Mouse (Mus musculus): ENCODE results near the gene Frem2. TPM values are rescaled to one million over a fixed set of nuclear protein-coding genes. Genes with fewer than 3 reads are reported as not detected.

The Frem2 gene
- total RNA-seq, 2 experiments from 2014 or later: 1.2 to 1.5 TPM

GRCm38 (mm10) chr3:53563746-53564145, 93.4 kb downstream of the Frem2 start:
- peak in 1 of 2 experiments; percentile 8 for DNase-seq (ENCODE audit: low spot score in 2 of 2)
- intact Hi-C loops (cut with DNase I): no loop called here

- intact Hi-C loops (cut with DNase I): no loop called here
- no peak for DNase-seq (ENCODE audit: low spot score in 2 of 2)
These were observed 95.3 kb downstream of the Frem2 start for GRCm38 (mm10) chr3:53561813-53562212.

DNA sequence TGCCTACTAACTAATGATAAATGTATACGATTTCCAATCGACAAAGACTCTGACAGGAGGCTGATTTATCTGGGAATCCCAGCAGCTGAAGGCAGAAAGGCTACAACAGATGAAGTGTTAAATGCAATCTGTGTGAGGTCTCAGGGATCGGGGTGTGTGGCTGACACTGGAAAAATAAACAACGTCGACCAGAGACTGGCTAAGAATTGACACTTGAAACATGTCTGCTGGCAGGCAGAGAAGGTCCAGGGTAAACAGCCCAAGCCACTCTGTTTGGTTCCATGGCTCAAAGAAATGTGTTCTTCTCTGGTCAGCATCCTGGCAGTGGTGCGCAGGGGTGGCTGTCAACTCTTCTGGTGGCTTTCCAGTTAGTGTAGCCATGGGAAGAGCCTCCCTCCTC, 98.1 kb downstream of the Frem2 start:
- intact Hi-C loops (cut with DNase I): no loop called here
- no peak for DNase-seq (ENCODE audit: low spot score in 2 of 2)

DNA sequence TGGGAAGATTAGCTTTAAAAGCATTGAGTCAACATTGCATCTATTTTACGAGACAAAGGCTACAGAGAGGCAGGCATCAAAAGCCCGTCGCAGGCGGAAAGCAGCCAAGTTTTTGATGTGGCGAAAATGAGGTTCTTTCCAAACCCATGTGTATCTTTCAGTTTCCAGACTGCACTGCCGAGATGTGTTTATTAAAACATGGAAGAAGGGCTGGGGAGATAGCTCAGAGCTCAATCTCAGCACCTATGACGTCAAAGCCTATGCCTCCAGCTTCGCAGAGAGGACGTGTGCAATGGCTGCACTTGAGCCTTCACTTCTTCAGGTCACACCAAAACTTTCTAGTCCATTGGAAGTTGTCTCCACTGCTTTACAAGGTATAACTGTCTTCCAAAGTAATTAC, 98.9 kb downstream of the Frem2 start:
- no peak for DNase-seq (ENCODE audit: low spot score in 2 of 2)
- intact Hi-C loops (cut with DNase I): no loop called here

- DNase-seq (ENCODE audit: low spot score in 2 of 2): no peak
- intact Hi-C loops (cut with DNase I): no loop called here
These were observed 99.6 kb downstream of the Frem2 start for GRCm38 (mm10) chr3:53557388-53558214.

DNA sequence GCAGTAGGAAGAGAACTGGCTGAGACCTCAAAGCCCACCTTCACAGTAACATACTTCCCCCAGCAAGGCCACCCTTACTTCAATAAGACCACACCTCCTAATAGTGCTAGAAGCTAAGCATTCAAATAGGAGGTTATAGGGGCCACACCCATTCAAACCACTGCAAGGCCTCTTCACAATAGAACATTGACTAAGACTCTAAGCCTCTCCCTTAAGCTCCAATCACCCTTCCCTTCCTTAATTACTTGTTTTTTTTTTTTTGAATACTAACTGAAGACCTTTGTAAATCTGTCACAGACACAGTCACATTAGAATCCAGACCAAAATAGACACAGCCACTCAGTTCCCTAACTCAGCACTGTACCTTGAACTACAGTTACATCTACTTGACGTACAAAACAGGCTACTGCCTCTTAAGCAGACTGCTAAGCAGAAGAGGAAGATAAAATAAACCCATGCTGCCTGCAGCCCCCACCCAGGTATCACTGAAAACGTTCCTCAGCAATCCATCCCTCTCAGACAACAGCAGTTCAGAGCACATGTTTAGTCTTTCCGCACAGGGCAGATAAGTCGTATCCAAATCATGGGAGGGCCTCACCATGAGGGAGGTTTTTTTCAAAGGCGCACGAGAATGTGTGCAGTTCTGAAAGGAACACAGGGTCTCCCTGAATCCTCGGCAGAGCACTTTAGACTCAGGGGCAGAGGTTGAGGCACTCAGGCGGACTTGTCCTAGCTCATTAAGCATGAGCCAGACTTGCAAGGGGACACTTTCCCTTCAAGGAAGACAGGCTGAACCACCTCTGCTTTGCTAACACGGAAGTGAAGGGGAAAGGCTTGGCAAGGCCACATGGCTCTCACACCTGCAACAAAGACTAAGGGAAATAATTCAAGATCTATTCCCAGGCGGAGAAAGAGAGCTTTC, 101.9 kb downstream of the Frem2 start:
- DNase-seq (ENCODE audit: low spot score in 2 of 2): no peak
- intact Hi-C loops (cut with DNase I): no loop called here

- DNase-seq (ENCODE audit: low spot score in 2 of 2): no peak
- intact Hi-C loops (cut with DNase I): no loop called here
These were observed 104.5 kb downstream of the Frem2 start for GRCm38 (mm10) chr3:53552691-53553090.

GRCm38 (mm10) chr3:53532091-53532490, 125.1 kb downstream of the Frem2 start:
- intact Hi-C loops (cut with DNase I): no loop called here
- DNase-seq (ENCODE audit: low spot score in 2 of 2): no peak

GRCm38 (mm10) chr3:53530305-53530704, 126.8 kb downstream of the Frem2 start:
- intact Hi-C loops (cut with DNase I): no loop called here
- no peak for DNase-seq (ENCODE audit: low spot score in 2 of 2)

- intact Hi-C loops (cut with DNase I): loop anchor here (2.0 to 10.0 kb wide), 5 partner anchors 63 to 787 kb away; partner anchors contain the start of genes Frem2 and Trpc4
- DNase-seq (ENCODE audit: low spot score in 2 of 2): peak; percentile 75 to 83
These were observed 131.4 kb downstream of the Frem2 start for GRCm38 (mm10) chr3:53525737-53526136.

DNA sequence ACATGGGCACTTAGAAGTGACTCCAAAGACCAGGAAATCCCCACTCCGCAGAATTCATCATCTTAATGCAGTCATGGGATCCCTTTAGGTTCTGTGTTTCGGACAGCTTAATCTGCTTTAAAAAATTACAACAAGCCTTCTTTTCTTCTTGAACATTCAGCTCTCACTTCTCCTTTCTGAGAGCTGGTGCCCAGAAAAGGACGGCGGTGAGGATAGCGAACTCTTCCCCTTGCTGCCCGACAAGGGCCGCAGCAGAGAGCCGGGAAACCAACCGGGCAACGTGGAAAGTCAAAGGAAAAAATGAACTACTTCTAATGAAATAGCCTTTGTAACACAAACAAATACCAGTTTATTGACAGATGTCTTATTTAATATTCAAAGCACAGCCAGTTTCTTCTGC, 134.4 kb downstream of the Frem2 start:
- intact Hi-C loops (cut with DNase I): loop anchor here (10.0 kb wide), 1 partner anchor 632 kb away; the partner anchor contains the start of gene Trpc4
- DNase-seq (ENCODE audit: low spot score in 2 of 2): no peak

DNA sequence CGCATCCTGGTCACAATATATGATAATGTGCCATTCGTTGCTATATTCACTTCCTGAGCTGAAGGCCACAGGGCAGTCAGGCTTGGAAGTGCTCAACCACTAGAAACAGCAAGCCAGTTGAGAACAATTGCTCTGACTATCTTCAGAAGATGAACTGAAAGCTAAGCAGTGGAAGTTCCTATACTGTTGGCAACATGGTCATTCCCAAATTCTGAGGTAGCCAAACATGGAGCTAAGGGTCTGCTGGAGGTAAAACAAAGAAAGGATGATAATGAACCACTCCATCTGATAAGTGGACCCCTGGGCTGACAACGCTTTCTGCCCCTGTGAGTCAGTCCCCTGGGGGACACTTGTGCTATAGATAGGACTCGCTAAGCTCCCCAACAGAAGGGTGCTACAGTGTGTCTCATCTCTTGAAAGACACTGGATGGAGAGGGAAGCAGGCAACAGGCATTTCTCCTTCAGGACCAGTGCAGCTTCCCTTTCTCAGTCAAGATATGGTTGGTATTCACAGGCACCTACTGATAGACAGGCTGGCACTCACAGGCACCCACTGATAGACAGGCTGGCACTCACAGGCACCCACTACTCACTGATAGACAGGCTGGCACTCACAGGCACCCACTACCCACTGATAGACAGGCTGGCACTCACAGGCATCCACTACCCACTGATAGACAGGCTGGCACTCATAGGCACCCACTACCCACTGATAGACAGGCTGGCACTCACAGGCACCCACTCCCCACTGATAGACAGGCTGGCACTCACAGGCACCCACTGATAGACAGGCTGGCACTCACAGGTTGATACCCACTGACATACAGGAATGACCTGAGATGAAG, 142.7 kb downstream of the Frem2 start:
- DNase-seq (ENCODE audit: low spot score in 2 of 2): no peak
- intact Hi-C loops (cut with DNase I): no loop called here

- intact Hi-C loops (cut with DNase I): no loop called here
- DNase-seq (ENCODE audit: low spot score in 2 of 2): no peak
These were observed 144.1 kb downstream of the Frem2 start for GRCm38 (mm10) chr3:53513096-53513495.

DNA sequence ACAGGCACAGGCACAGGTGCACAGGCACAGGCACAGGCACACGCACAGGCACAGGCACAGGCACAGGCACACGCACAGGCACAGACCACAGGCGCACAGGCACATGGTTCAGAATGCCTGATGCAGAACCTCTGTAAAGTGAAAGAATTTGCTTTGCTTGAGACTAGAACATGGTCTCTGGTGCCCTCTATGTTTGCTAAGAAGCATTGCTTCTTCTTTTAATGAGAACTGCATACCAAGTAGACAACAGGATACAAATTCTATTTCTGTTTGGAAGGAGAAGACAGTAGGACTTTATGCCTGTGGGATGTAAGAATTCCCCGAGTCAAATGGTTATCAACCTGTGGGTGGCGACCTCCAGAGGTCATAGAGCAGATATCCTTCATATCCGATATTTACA, 154.7 kb downstream of the Frem2 start:
- intact Hi-C loops (cut with DNase I): no loop called here
- DNase-seq (ENCODE audit: low spot score in 2 of 2): no peak

DNA sequence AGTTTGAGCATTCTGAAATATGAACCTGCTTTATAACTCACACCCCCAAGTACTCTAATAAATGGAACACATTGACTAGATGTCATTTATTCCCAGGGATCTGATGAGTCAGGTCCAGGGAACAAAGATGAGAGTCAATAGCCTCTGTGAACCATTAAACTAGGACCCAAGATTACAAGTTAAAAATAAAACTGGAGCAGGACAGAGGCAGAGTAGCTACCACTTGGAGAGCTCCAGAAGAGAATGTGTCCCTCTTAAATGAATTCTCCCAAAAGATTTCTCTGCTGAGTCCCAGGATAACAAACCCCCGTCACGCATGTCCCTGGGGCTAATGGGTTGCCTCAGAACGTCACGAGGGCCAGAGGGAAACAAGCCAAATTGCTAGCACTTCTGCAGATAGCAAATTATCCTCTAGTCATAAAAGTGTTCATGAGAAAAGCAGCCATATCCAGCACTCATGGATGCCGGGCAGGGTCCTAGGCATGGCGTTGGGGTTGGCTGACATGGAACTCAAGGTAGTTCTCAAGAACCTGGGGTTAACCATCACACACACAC, 158.7 kb downstream of the Frem2 start:
- DNase-seq (ENCODE audit: low spot score in 2 of 2): no peak

DNA sequence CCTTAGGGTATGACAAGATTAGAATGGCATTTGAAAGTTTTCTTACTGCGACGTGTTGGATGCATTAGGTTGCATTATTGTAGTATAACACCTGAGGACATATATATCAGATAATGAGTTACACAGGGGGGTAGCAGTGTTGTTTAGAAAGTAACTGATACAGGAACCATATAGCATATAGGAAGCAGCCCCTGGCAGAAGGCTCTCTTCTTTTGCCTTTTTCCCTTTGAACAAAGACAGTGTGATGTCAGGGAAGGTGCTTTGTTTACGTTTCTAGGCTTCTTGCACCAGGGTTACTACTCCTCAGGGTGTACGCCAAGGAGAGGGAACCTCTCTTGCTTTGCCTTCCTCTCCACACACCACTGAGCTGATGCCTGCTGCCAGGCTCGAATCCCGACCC, 168.8 kb downstream of the Frem2 start, which contains the start of gene Stoml3:
Gene Stoml3, plus strand, starts transcription at position 301 of the 400 bp plus-strand sequence.
- no peak for DNase-seq (ENCODE audit: low spot score in 2 of 2)
- intact Hi-C loops (cut with DNase I): no loop called here

More for the DNA sequence above, 158.7 kb downstream of the Frem2 start:
- intact Hi-C loops (cut with DNase I): no loop called here

GRCm38 (mm10) chr3:53486996-53487576, 170.1 kb downstream of the Frem2 start:
- DNase-seq (ENCODE audit: low spot score in 2 of 2): no peak
- intact Hi-C loops (cut with DNase I): no loop called here

DNA sequence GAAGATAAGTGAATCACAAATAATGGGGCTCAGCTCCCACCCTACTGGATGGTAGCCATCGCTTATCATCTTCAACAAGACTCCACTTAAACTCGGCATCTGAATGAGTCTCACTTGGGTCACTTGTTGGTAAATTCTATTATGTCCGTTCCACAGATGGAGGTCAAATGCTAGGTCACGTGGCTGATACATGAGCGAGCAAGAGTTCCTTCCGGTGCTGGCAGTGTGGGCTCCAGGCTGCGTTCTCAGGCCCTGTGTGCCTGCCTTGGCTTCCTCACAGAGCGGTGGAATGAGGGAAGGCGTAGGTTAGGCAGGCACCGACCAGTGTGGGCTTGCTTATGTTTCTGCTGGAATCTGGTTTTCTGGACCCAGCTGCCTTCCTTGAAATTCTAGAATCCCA, 170.6 kb downstream of the Frem2 start:
- no peak for DNase-seq (ENCODE audit: low spot score in 2 of 2)
- intact Hi-C loops (cut with DNase I): no loop called here
